Mouse (Mus musculus) right cerebral cortex, postnatal 4 days (tissue): ENCODE results near the gene Phkg1.
"Not testable (repeated sequence)": the region's sequence is repeated elsewhere in the genome, so short reads cannot be mapped to it uniquely, and the experiment has no call there.

Source experiments
- DNase-seq: peaks from one replicate; pipeline ENCODE4 v3.0.0-alpha.2; 2022

Phkg1 gene

DNA sequence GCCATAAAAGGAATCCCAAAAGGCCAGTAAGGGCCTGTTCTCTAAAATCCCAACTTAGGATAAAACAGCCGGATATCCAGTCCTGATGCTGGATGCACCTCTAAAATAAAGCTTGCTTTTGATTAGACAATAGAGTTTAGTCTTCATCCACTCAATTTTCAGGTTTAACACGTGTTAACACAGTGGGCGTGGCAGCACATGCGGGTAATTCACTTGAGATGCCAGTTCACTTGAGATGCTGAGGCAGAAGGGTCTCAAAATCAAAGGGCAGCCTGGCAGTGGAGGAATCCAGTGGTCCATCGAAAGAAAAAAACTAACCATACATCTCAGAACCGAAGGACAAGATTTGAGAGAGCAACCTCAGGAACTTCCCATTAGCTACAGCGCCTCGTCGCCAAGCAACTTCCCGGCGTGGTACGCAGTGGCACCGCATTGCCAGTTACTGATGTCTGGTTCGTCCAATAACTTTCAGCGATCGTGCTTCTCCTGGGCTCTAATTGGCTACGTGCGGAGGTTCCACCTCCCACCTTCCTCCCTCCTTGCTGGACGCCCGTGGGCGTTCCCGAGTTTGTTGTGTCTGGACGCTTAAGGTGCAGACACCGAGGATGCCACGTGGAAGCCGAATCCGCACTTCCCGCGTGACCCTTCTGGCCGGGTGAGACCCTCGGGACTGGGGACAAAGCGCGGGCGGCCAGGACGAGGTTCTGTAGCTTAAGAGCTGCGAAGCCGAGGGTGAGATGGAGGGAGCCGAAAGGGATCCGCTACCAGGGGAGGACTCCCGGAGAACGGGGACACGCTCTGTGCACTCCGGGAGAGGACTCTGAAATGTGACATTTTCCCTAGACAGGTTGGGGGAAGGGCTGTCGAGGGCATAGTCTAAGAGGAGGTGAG, 2.9 kb downstream of the Phkg1 start, which contains the start of gene Zbed5:
Gene Zbed5 (plus strand): TSS at position 526 of the 891 bp plus-strand sequence.
- DNase-seq, result peak; percentile 76

DNA sequence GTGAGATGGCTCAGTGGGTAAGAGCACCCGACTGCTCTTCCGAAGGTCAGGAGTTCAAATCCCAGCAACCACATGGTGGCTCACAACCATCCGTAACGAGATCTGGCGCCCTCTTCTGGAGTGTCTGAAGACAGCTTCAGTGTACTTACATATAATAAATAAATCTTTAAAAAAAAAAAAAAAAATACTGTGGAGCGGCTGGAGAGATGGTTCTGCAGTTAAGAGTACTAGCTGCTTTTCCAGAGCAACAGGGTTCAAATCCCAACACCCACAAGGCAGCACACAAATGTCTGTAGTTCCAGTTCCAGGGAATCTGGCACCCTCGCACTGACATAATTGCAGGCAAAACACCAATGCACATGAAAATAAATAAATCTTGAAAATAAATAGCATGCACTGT, 8.0 kb downstream of the Phkg1 start:
- DNase-seq, result not testable (repeated sequence)

DNA sequence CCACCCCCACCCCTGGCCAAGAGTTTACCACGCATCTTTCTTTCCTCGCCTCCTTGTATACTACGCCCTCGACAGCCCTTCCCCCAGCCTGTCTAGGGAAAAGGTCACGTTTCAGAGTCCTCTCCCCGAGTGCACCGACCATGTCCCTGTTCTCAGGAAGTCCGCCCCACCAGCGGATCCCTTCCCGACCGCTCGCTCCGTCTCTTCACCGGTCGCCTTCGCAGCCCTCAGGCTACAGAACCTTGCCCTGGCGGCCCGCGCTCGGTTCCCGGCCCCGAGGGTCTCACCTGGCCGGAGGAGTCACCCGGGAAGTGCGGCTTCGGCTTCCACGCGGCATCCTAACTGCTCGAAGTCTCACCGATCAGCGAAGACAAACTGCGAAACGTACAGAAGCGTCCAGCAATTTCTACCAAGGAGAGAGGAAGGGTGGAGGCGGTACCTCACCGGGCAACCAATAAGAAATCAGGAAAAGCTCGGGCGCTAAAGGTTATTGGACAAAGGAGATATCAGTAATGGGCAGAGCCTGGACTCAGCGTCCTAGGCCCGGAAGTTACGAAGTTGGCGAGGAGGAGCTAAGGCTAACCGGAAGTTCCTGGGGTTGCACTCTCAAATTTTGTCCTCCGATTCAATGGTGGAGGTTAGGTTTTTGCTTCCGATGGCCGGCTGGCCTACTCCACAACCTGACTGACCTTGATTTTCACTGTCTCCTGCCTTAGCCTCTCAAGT, 11.3 kb downstream of the Phkg1 start, which contains the start of gene Chchd2:
Gene Chchd2 (minus strand): TSS at position 560 of the 726 bp plus-strand sequence.
- DNase-seq, result peak; percentile 78

DNA sequence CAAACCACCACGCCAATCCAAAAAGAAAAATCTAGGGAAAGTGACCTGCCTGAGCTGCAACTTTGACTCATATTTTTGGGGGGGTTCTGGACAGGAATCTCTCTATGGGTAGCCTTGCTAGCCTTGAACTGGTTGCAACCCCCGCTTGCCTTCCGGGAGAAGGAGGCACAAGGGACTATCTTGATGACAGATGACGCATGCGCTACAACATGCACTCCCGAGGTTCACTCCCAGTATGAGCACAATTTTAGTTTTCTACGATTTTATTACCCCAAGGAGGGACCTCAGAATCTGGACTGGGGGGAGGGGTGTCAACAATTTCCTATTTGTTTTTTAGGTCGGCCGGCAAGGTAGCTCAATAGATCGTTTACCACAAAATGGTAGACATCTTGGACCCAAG, 12.1 kb downstream of the Phkg1 start:
- no peak for DNase-seq

DNA sequence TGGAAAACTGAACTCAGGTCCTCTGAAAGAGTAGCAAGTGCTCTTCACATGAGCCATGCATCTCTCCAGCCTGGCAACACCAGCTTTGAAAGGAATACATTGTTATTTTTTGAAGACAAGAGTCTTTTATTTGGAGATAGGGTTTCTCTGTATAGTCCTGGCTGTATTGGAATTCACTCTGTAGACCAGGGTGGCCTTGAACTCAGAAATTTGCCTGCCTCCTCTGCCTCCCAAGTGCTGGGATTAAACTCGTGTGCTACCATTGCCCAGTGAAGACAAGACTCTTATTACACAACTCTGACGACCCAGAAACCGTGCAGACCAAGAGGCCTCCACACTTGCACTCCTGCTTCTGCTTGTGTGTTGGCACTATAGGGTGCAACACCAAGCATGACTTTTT, 18.5 kb downstream of the Phkg1 start:
- no peak for DNase-seq

DNA sequence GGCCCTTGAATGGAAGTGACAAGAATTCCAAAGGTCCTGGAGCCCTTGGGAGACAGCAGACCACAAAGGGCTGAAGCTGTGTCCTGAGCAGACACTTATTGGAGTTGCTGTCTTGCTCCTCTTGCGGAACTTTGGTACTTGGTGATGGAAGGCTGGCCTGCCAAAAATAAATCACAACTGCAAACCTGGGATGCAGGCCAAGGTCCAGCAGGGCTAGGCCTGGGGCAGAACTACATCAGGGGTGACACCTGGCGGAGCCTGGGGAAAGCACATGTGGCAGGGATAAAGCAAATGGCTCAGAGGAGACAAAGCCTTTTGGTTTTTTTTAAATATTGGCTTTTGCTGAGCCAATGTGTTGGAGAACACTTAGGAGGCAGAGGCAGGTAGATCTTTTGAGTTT, 19.4 kb downstream of the Phkg1 start:
- DNase-seq, result peak; percentile 43

DNA sequence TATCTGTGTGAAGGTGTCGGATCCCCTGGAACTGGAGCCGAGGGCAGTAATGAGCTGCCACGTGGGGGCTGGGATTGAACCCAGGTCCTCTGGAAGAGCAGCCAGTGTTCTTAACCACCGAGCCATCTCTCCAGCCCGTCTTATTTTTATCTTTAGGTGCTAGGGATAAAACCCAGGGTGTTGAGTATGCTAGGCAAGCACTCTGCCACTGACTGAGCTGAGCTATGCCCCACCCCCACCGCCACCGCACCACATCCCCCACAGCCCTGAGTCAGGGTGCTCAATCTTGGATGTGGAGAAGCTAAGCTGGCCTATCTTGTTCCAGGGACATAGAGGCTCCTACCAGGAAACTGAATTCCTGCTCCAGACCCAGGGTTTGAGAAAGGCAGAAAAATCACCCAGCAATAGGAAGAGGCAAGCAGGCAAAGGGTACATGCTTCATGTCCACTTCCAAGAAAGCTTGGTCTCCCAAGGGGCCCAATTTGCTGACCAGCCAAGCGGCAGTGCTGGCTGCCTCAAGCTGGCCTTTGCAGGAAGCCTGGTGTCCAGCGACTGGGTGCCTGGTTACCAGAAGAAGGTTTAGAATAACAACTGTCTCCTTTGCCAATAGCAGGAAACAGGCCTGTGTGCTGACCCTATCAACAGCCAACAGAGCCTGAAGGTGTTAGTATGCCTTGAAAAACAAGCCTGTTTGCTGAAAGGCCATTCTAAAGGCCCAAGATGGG, 20.5 kb downstream of the Phkg1 start:
- no peak for DNase-seq

DNA sequence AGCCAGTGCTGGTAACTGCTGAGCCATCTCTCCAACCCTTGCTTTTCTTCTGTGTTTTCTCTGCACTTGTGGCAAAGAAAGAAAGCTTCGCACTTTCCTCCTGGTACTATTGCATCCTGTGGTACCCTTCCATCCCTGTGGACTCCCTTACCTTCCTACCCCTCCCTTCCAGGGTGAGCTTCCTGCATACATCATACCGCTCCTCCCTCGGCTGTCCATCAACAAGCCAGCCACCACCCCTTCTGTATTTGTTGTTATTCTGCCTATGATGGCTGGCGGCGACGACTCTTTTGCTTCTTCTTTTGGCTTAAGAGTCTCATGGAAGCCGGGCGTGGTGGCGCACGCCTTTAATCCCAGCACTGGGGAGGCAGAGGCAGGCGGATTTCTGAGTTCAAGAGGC, 23.3 kb downstream of the Phkg1 start:
- no peak for DNase-seq

DNA sequence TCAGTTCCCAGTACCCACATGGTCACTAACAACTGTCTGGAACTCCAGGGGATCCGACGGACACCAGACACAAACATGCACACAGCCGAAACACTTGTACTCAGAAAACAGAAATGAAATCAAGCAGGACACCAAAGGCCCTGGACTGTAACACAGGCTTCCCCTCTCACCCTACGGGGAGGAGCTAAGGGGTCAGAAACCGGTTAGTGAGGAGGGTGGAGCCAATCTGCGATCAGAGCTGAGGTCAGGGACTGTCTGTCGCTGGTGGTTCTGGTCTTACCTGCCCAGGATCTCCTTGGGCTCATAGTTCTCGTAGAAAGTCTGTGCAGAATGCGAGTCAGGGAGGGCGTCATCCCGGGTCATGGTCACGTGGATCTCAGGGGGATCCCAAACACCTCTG, 24.4 kb downstream of the Phkg1 start:
- no peak for DNase-seq

DNA sequence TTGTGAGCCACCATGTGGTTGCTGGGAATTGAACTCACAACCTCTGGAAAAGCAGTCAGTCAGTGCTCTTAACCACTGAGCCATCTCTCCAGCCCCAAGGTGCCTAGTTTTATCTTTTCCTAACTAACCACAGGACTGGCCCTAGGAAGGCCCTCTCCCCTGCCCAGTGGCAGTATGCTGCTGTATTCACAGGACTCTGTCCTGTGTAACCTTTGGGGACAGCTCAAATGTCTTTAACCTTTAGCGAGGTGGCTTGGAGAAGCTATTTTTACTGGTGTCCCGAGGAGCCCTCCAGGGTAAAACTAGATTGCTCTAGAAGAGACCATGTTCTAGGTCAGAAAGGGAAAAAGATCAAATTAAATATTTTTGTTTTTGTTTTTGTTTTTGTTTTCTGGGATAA, 27.1 kb downstream of the Phkg1 start:
- no peak for DNase-seq

DNA sequence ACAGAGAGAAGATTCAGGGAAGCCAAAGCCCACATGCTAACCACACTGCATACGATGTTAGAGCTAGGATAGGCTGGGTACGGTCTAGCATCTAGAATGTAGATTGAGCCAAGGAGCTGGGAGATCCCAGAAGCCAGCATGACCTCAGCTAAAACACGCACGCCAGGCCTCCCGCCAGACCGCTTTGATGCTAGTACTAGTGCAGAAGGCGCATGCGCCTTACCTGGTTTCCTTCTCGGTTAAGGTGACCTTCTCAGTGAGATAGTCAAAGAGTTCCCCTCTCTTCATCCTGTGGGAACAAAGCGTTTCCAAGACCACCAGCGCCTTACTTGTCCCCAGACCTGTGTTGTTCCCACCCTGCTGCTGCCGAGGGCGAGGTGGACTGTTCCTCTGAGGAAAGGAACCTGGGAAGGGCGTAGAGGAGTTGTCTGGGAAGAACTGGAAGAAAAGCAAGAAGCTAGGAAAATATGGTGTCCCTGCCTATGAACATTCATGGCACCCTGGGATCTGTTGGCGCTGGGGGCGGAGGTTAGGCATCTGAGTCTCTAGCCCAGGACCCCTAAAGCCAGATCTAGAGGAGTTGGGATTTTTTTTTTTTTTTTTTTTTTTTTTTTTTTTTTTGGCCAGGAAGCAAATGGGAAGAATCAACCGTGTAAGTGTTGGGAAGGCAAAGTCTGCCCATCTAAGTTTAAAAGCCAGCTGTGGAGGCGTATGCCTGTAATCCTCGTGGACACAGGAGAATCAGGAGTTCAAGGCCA, 28.9 kb downstream of the Phkg1 start:
- DNase-seq, result no peak

DNA sequence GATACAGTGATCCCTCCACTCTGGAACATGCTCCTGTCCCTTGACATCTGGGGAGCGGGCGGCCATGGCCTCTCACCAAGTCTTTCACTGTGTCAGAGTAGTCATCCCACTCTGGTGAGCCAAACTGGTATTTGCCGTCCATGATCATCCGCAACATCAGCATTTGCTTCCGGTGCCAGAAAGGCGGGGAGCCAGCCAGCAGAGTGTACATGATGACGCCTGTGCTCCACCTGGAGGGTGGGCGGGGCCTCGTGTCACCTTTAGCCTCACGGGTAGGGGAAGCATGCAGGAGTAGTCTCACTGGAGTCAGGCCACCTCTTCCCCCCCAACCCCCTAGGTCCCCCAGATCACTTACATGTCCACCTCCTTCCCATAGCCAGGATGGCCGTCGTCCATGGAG, 32.5 kb downstream of the Phkg1 start:
- no peak for DNase-seq

DNA sequence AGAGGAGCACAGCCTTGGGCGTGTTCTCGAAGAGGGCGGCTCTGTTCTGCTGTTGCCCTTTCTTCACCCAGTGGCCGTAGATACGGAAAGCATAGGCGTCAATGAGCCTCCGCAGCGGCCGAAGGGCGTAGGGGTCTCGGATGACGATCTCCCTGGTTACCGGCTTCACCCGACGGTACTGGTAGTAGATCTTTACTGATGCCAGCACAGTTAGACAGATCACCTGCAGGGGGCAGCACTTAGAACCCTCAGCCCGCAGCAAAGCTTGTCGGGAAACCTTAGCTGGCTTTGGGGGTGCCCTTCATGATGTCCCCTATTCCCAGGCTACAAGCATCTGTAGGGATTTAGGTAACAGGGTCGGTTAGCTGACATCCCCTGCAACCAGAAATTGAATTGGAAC, 33.9 kb downstream of the Phkg1 start:
- DNase-seq, result peak; percentile 67

DNA sequence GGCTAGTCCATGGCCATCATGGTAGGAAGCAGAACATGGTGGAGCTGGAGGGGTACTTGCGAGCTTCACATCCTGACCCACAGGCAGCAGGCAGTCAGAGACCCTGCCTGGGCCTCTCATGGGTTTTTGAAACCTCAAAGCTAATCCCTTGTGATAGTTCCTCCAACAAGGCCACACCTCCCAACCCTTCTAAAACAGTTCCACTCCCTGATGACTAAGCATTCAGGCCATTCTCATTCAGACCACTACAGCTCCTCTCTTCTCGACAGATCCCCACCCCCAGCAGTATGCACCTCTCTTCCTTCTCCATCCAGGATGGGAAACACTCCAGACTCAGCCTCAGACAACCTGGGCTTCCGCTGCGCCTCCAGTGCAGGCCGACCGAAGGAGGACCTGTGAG, 36.0 kb downstream of the Phkg1 start:
- no peak for DNase-seq

DNA sequence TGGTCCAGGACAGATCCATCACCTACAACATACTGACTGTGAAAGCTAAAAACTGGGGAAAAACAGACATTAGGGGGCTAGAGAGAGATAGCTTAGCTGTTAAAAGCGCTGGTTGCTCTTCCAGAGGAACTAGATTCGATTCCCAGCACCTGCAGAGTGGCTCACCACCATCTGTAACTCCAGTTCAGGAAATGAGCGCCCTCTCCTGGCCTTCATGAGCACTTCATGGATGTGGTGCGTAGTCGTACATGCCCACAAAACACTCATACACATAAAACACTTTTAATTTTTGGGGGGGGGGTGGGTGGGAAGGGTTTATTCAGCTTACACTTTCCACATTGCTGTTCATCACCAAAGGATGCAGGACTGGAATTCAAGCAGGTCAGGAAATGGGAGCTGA, 41.9 kb downstream of the Phkg1 start:
- DNase-seq, result no peak

DNA sequence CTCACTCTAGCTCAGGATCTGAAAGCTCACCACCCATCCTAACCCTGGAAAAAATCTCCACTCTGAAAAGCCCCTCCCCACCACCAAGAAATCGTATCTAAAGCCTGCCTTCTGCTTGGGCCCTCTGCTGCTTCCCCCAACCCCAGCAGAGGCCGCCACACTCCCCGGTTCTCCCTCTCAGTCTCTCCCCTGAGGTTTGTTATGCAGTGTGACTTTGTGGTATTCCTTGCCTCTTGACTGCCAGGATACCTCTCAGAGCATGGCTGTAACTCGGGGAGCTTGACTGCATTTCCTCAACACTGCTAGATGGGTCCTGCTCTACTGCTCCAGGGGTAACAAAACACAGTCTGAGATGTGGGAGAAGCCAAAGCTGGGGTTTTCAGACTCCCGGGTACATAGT, 43.2 kb downstream of the Phkg1 start:
- DNase-seq, result no peak

DNA sequence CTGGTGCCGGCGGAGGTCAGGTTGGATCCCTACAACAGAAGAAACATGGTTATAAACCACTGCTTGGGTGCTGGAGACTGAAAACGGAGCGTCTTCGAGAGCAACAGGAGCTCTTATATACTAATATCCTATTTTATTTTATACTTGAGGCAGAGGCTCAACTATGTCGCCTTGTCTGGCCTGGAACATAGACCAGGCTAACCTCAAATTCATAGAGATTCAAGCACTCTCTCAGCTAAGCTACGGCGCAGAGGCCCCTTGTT, 50.9 kb downstream of the Phkg1 start:
- no peak for DNase-seq

DNA sequence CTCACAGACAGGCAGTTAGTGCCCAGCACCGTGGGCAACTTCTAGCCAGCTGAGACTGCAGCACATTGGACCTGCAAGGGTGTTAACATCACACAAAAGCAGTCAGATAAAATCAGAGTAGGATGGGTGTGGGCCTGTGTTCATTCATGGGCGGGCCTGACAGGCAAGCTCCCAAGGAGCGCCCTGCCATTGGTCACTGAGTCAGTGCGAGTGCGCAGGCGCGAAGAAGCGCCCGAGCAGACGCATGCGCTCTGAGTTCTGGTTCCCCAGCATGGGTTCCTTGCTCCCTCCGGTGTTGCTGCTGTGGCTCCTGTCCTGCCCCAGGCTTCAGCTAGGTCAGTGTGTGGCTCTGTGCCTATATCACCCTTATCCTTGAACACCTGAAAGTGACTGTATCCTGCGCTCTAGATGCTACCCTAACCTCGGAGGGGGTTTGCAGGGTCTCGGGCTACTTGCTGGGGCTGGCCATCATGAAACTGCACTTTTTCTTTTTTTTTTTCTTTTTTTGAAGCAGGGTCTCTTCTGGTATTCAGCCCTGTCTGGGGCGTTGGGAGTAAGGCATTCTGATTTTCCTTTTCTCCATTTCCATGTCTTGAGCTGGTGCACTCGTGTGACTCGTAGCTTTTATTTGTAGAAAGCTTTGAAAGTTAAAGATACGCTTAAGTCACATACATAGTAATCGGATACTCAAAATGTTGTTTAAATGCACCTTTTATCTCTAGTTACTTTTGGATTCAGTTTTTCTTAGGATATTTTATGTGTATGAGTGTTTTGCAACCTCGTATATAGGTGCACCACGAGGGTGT, 51.4 kb downstream of the Phkg1 start, which contains the start of gene Sumf2:
Gene Sumf2 (plus strand): TSS at position 235 of the 806 bp plus-strand sequence.
- peak; percentile 93 for DNase-seq

DNA sequence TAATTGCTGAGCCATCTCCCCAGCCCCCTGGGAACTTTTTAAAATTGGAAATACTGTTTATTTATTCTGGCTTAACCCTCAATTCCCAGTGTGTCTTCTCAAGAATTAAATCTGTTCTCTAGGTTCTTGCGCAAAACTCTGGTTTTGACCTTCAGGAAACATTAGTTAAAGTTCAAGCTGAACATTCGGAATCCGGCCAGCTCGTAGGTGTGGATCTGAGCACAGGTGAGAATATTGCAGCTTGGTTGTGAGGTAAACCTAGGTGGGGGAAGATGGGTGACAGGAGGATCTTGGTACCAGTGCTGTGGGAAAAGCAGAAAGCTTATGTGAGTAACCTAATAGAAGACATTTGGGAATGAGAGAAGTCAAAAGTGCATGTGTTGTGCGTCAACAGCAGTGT, 53.5 kb downstream of the Phkg1 start:
- no peak for DNase-seq
